Mouse (Mus musculus) liver, postnatal 0 days (tissue): ENCODE measurements around the gene Fut7.

Source experiments
- CTCF ChIP-seq: sonication (generic); IDR thresholded peaks from 2 replicates; pipeline ENCODE4 v1.5.1; 2016; ENCODE audit warnings: antibody characterized with exemption, low read depth
- EP300 ChIP-seq: IDR thresholded peaks from 2 replicates; pipeline ENCODE4 v1.6.1; 2016; ENCODE audit warnings: antibody characterized with exemption, low read depth, mild to moderate bottlenecking

GRCm38 (mm10) chr2:25450853-25451647 lies 28.0 kb downstream of the Fut7 start:
- TF ChIP-seq CTCF (no peak), EP300 (no peak)
